Mouse (Mus musculus): ENCODE results near the gene Mbd3l1. TPM values are rescaled to one million over a fixed set of nuclear protein-coding genes. Genes with fewer than 3 reads are reported as not detected.

Mbd3l1 gene
- not detected in 2 replicates for polyA plus RNA-seq (2014; fragmentation: Nextera tagmentation; extraction: Ambion mirVana)

- Histone ChIP-seq H3K4me1 (ENCODE audit: control insufficient read depth in 2 of 2, insufficient read depth in 2 of 2, low read length in 2 of 2) (no peaks in the 10 kb centered on the region), H3K36me3 (ENCODE audit: control insufficient read depth, insufficient read depth, low read length) (no peaks in the 10 kb centered on the region), H3K27ac (replicated peaks in 1 of 2; ENCODE audit: control insufficient read depth in 1 of 2, insufficient read depth in 1 of 2, low read depth in 2 of 2, low read length in 2 of 2) (no peak within 1 kb of the TSS), H3K27me3 (ENCODE audit: control insufficient read depth, insufficient read depth, low read length) (no peaks in the 10 kb centered on the region), H3K9ac (ENCODE audit: low read length) (no peak within 1 kb of the TSS), H3K4me3 (ENCODE audit: control insufficient read depth in 1 of 2, insufficient read depth in 1 of 2, low read depth in 1 of 2, low read length in 2 of 2) (no peak within 1 kb of the TSS), H3K4me2 (ENCODE audit: low read length) (no peak within 1 kb of the TSS), H3K9me3 (ENCODE audit: control insufficient read depth, low read length) (no peaks in the 10 kb centered on the region)
- ATAC-seq (ENCODE audit: insufficient number of reproducible peaks, insufficient read depth, low FRiP score, low read depth): no peak
- WGBS: 61% methylated on average over 3 of the region's 3 CpGs
Observed at GRCm38 (mm10) chr9:18478168-18478567, at the start of gene Mbd3l1, which contains the start of gene Zfp558. Gene Mbd3l1, plus strand, starts transcription at chr9:18478359. Gene Zfp558, minus strand, starts transcription at chr9:18478268.

- Histone ChIP-seq H3K36me3 (ENCODE audit: control insufficient read depth, insufficient read depth, low read length) (no peaks in the 10 kb centered on the region), H3K4me1 (ENCODE audit: control insufficient read depth in 2 of 2, insufficient read depth in 2 of 2, low read length in 2 of 2) (no peaks in the 10 kb centered on the region; a peak in 1 of 4 replicates), H3K27me3 (ENCODE audit: control insufficient read depth, insufficient read depth, low read length) (no peaks in the 10 kb centered on the region), H3K9ac (ENCODE audit: low read length) (no peak within 1 kb of the TSS), H3K9me3 (ENCODE audit: control insufficient read depth, low read length) (no peaks in the 10 kb centered on the region), H3K4me3 (ENCODE audit: control insufficient read depth in 1 of 2, insufficient read depth in 1 of 2, low read depth in 1 of 2, low read length in 2 of 2) (no peak within 1 kb of the TSS), H3K4me2 (ENCODE audit: low read length) (no peak within 1 kb of the TSS), H3K27ac (replicated peaks in 1 of 2; ENCODE audit: control insufficient read depth in 1 of 2, insufficient read depth in 1 of 2, low read depth in 2 of 2, low read length in 2 of 2) (no peak within 1 kb of the TSS)
- no peak for ATAC-seq (ENCODE audit: insufficient number of reproducible peaks, insufficient read depth, low FRiP score, low read depth)
Observed at GRCm38 (mm10) chr9:18430354-18430753, 47.8 kb upstream of the Mbd3l1 start, which contains the start of gene Mbd3l2. Gene Mbd3l2, plus strand, starts transcription at chr9:18430654.

- H3K4me1 ChIP-seq (ENCODE audit: control insufficient read depth in 2 of 2, insufficient read depth in 2 of 2, low read length in 2 of 2): no peaks in the 10 kb centered on the region; a peak in 1 of 4 replicates
- no peaks in the 10 kb centered on the region for H3K9me3 ChIP-seq (ENCODE audit: control insufficient read depth, low read length)
- ATAC-seq (ENCODE audit: insufficient number of reproducible peaks, insufficient read depth, low FRiP score, low read depth): no peak
- H3K4me2 ChIP-seq (ENCODE audit: low read length): no peak overlapping the region
- H3K4me3 ChIP-seq (ENCODE audit: control insufficient read depth in 1 of 2, insufficient read depth in 1 of 2, low read depth in 1 of 2, low read length in 2 of 2): no peak overlapping the region
- H3K27me3 ChIP-seq (ENCODE audit: control insufficient read depth, insufficient read depth, low read length): no peaks in the 10 kb centered on the region
- no peak overlapping the region for H3K9ac ChIP-seq (ENCODE audit: low read length)
- no peaks in the 10 kb centered on the region for H3K36me3 ChIP-seq (ENCODE audit: control insufficient read depth, insufficient read depth, low read length)
- H3K27ac ChIP-seq (replicated peaks in 1 of 2; ENCODE audit: control insufficient read depth in 1 of 2, insufficient read depth in 1 of 2, low read depth in 2 of 2, low read length in 2 of 2): no peak overlapping the region
- WGBS: 59% methylated on average over 10 of the region's 10 CpGs
Observed at GRCm38 (mm10) chr9:18431687-18432086, 46.5 kb upstream of the Mbd3l1 start.

- H3K9ac ChIP-seq (ENCODE audit: low read length): no peak overlapping the region
- H3K4me2 ChIP-seq (ENCODE audit: low read length): no peak overlapping the region
- 88% methylated on average over 4 of the region's 4 CpGs for WGBS
- ATAC-seq (ENCODE audit: insufficient number of reproducible peaks, insufficient read depth, low FRiP score, low read depth): no peak
- no peak overlapping the region for H3K27ac ChIP-seq (replicated peaks in 1 of 2; ENCODE audit: control insufficient read depth in 1 of 2, insufficient read depth in 1 of 2, low read depth in 2 of 2, low read length in 2 of 2)
- H3K4me3 ChIP-seq (ENCODE audit: control insufficient read depth in 1 of 2, insufficient read depth in 1 of 2, low read depth in 1 of 2, low read length in 2 of 2): no peak overlapping the region
- no peaks in the 10 kb centered on the region for H3K4me1 ChIP-seq (ENCODE audit: control insufficient read depth in 2 of 2, insufficient read depth in 2 of 2, low read length in 2 of 2)
- no peaks in the 10 kb centered on the region for H3K27me3 ChIP-seq (ENCODE audit: control insufficient read depth, insufficient read depth, low read length)
- peaks cover 10% of the 10 kb centered on the region for H3K9me3 ChIP-seq (ENCODE audit: control insufficient read depth, low read length)
- peaks cover 34% of the 10 kb centered on the region for H3K36me3 ChIP-seq (ENCODE audit: control insufficient read depth, insufficient read depth, low read length)
Observed at GRCm38 (mm10) chr9:18456520-18456919, 21.6 kb upstream of the Mbd3l1 start.

- Histone ChIP-seq H3K27ac (replicated peaks in 1 of 2; ENCODE audit: control insufficient read depth in 1 of 2, insufficient read depth in 1 of 2, low read depth in 2 of 2, low read length in 2 of 2) (no peak overlapping the region), H3K4me1 (ENCODE audit: control insufficient read depth in 2 of 2, insufficient read depth in 2 of 2, low read length in 2 of 2) (no peaks in the 10 kb centered on the region), H3K4me3 (ENCODE audit: control insufficient read depth in 1 of 2, insufficient read depth in 1 of 2, low read depth in 1 of 2, low read length in 2 of 2) (no peak overlapping the region), H3K9me3 (ENCODE audit: control insufficient read depth, low read length) (no peaks in the 10 kb centered on the region), H3K9ac (ENCODE audit: low read length) (no peak overlapping the region), H3K27me3 (ENCODE audit: control insufficient read depth, insufficient read depth, low read length) (no peaks in the 10 kb centered on the region), H3K4me2 (ENCODE audit: low read length) (no peak overlapping the region), H3K36me3 (ENCODE audit: control insufficient read depth, insufficient read depth, low read length) (no peaks in the 10 kb centered on the region)
- no peak for ATAC-seq (ENCODE audit: insufficient number of reproducible peaks, insufficient read depth, low FRiP score, low read depth)
- WGBS: 80% methylated on average over 3 of the region's 3 CpGs
Observed at GRCm38 (mm10) chr9:18467350-18467749, 10.8 kb upstream of the Mbd3l1 start.

GRCm38 (mm10) chr9:18468005-18468404 is 10.2 kb upstream of the Mbd3l1 start:
- H3K4me3 ChIP-seq (ENCODE audit: control insufficient read depth in 1 of 2, insufficient read depth in 1 of 2, low read depth in 1 of 2, low read length in 2 of 2): no peak overlapping the region
- 83% methylated on average over 3 of the region's 3 CpGs for WGBS
- ATAC-seq (ENCODE audit: insufficient number of reproducible peaks, insufficient read depth, low FRiP score, low read depth): no peak
- H3K4me1 ChIP-seq (ENCODE audit: control insufficient read depth in 2 of 2, insufficient read depth in 2 of 2, low read length in 2 of 2): peaks cover 0 to 4% of the 10 kb centered on the region in 2 experiments; a peak in 1 of 4 replicates
- H3K36me3 ChIP-seq (ENCODE audit: control insufficient read depth, insufficient read depth, low read length): no peaks in the 10 kb centered on the region
- H3K9me3 ChIP-seq (ENCODE audit: control insufficient read depth, low read length): no peaks in the 10 kb centered on the region
- H3K9ac ChIP-seq (ENCODE audit: low read length): no peak overlapping the region
- no peaks in the 10 kb centered on the region for H3K27me3 ChIP-seq (ENCODE audit: control insufficient read depth, insufficient read depth, low read length)
- H3K4me2 ChIP-seq (ENCODE audit: low read length): no peak overlapping the region
- H3K27ac ChIP-seq (replicated peaks in 1 of 2; ENCODE audit: control insufficient read depth in 1 of 2, insufficient read depth in 1 of 2, low read depth in 2 of 2, low read length in 2 of 2): no peak overlapping the region

GRCm38 (mm10) chr9:18473324-18474128 is 4.6 kb upstream of the Mbd3l1 start:
- Histone ChIP-seq H3K27ac (replicated peaks in 1 of 2; ENCODE audit: control insufficient read depth in 1 of 2, insufficient read depth in 1 of 2, low read depth in 2 of 2, low read length in 2 of 2) (peak overlapping the region; percentile 87 to 92), H3K36me3 (ENCODE audit: control insufficient read depth, insufficient read depth, low read length) (no peaks in the 10 kb centered on the region), H3K4me3 (ENCODE audit: control insufficient read depth in 1 of 2, insufficient read depth in 1 of 2, low read depth in 1 of 2, low read length in 2 of 2) (peak overlapping the region; percentile 72 to 75), H3K4me1 (ENCODE audit: control insufficient read depth in 2 of 2, insufficient read depth in 2 of 2, low read length in 2 of 2) (peaks cover 0 to 5% of the 10 kb centered on the region in 2 experiments; a peak in 1 of 4 replicates), H3K4me2 (ENCODE audit: low read length) (peak overlapping the region; percentile 89), H3K9me3 (ENCODE audit: control insufficient read depth, low read length) (no peaks in the 10 kb centered on the region), H3K9ac (ENCODE audit: low read length) (peak overlapping the region; percentile 78), H3K27me3 (ENCODE audit: control insufficient read depth, insufficient read depth, low read length) (no peaks in the 10 kb centered on the region)
- WGBS: 5% methylated on average over 39 of the region's 39 CpGs
- peak; percentile 89 for ATAC-seq (ENCODE audit: insufficient number of reproducible peaks, insufficient read depth, low FRiP score, low read depth)

All from heart, embryonic 14.5 days (tissue).